Mouse (Mus musculus): ENCODE data around the gene Asic3. TPM values are rescaled to one million over a fixed set of nuclear protein-coding genes. Genes with fewer than 3 reads are reported as not detected.

Gene Asic3
- polyA plus RNA-seq, 1 experiment: not detected

- H3K4me1 ChIP-seq (ENCODE audit: control insufficient read depth, insufficient read depth, low read length): peaks cover 30% of the 10 kb centered on the region
- 96% methylated on average over 5 of the region's 5 CpGs for WGBS
- H3K4me3 ChIP-seq (ENCODE audit: insufficient read depth, low read depth, low read length): no peak overlapping the region
- H3K27ac ChIP-seq (ENCODE audit: insufficient read depth, low read depth, low read length): no peak overlapping the region
- TF ChIP-seq CTCF (IDR thresholded peaks at IDR 0.05; ENCODE audit: insufficient read depth, low read depth, low read length): no peak
- no peak for TF ChIP-seq POLR2A (IDR thresholded peaks at IDR 0.05; ENCODE audit: insufficient read depth, low read depth, low read length)
These were observed 27.8 kb upstream of the Asic3 start for GRCm38 (mm10) chr5:24385374-24385773.

- 85% methylated on average over 10 of the region's 10 CpGs for whole genome bisulfite sequencing
These were observed 27.2 kb upstream of the Asic3 start for GRCm38 (mm10) chr5:24385887-24386550.

GRCm38 (mm10) chr5:24387264-24388241 lies 25.6 kb upstream of the Asic3 start:
- H3K27ac ChIP-seq (ENCODE audit: insufficient read depth, low read depth, low read length): no peak overlapping the region
- TF ChIP-seq POLR2A (IDR thresholded peaks at IDR 0.05; ENCODE audit: insufficient read depth, low read depth, low read length) (no peak), CTCF (IDR thresholded peaks at IDR 0.05; ENCODE audit: insufficient read depth, low read depth, low read length) (no peak)
- WGBS: 1% methylated on average over 73 of the region's 73 CpGs
- H3K4me1 ChIP-seq (ENCODE audit: control insufficient read depth, insufficient read depth, low read length): peaks cover 30% of the 10 kb centered on the region
- peak overlapping the region; percentile 51 for H3K4me3 ChIP-seq (ENCODE audit: insufficient read depth, low read depth, low read length)

More at GRCm38 (mm10) chr5:24385887-24386550, 27.2 kb upstream of the Asic3 start:
- peaks cover 30% of the 10 kb centered on the region for H3K4me1 ChIP-seq (ENCODE audit: control insufficient read depth, insufficient read depth, low read length)
- H3K4me3 ChIP-seq (ENCODE audit: insufficient read depth, low read depth, low read length): no peak overlapping the region
- TF ChIP-seq CTCF (IDR thresholded peaks at IDR 0.05; ENCODE audit: insufficient read depth, low read depth, low read length) (no peak), POLR2A (IDR thresholded peaks at IDR 0.05; ENCODE audit: insufficient read depth, low read depth, low read length) (no peak)
- no peak overlapping the region for H3K27ac ChIP-seq (ENCODE audit: insufficient read depth, low read depth, low read length)

- TF ChIP-seq CTCF (IDR thresholded peaks at IDR 0.05; ENCODE audit: insufficient read depth, low read depth, low read length) (no peak), POLR2A (IDR thresholded peaks at IDR 0.05; ENCODE audit: insufficient read depth, low read depth, low read length) (no peak)
- peak overlapping the region; percentile 51 for H3K4me3 ChIP-seq (ENCODE audit: insufficient read depth, low read depth, low read length)
- WGBS: 31% methylated on average over 26 of the region's 26 CpGs
- peaks cover 25% of the 10 kb centered on the region for H3K4me1 ChIP-seq (ENCODE audit: control insufficient read depth, insufficient read depth, low read length)
- no peak overlapping the region for H3K27ac ChIP-seq (ENCODE audit: insufficient read depth, low read depth, low read length)
These were observed 24.8 kb upstream of the Asic3 start for GRCm38 (mm10) chr5:24388246-24388915.

GRCm38 (mm10) chr5:24389011-24389657 lies 24.1 kb upstream of the Asic3 start:
- H3K4me1 ChIP-seq (ENCODE audit: control insufficient read depth, insufficient read depth, low read length): peaks cover 21% of the 10 kb centered on the region
- 77% methylated on average over 7 of the region's 7 CpGs for WGBS
- TF ChIP-seq CTCF (IDR thresholded peaks at IDR 0.05; ENCODE audit: insufficient read depth, low read depth, low read length) (no peak), POLR2A (IDR thresholded peaks at IDR 0.05; ENCODE audit: insufficient read depth, low read depth, low read length) (no peak)
- no peak overlapping the region for H3K27ac ChIP-seq (ENCODE audit: insufficient read depth, low read depth, low read length)
- no peak overlapping the region for H3K4me3 ChIP-seq (ENCODE audit: insufficient read depth, low read depth, low read length)

GRCm38 (mm10) chr5:24389658-24390020 lies 23.6 kb upstream of the Asic3 start:
- no peak for TF ChIP-seq POLR2A (IDR thresholded peaks at IDR 0.05; ENCODE audit: insufficient read depth, low read depth, low read length)
- TF ChIP-seq CTCF (IDR thresholded peaks at IDR 0.05; ENCODE audit: insufficient read depth, low read depth, low read length): no peak
- peaks cover 16% of the 10 kb centered on the region for H3K4me1 ChIP-seq (ENCODE audit: control insufficient read depth, insufficient read depth, low read length)
- no peak overlapping the region for H3K4me3 ChIP-seq (ENCODE audit: insufficient read depth, low read depth, low read length)
- 88% methylated on average over 4 of the region's 4 CpGs for WGBS
- no peak overlapping the region for H3K27ac ChIP-seq (ENCODE audit: insufficient read depth, low read depth, low read length)

- TF ChIP-seq CTCF (IDR thresholded peaks at IDR 0.05; ENCODE audit: insufficient read depth, low read depth, low read length): no peak
- TF ChIP-seq POLR2A (IDR thresholded peaks at IDR 0.05; ENCODE audit: insufficient read depth, low read depth, low read length): no peak
- Histone ChIP-seq H3K4me1 (ENCODE audit: control insufficient read depth, insufficient read depth, low read length) (peaks cover 15% of the 10 kb centered on the region), H3K4me3 (ENCODE audit: insufficient read depth, low read depth, low read length) (no peak within 1 kb of the TSS), H3K27ac (ENCODE audit: insufficient read depth, low read depth, low read length) (no peak within 1 kb of the TSS)
- WGBS: 91% methylated on average over 7 of the region's 7 CpGs
These were observed 21.3 kb upstream of the Asic3 start, which contains the start of gene Atg9b for GRCm38 (mm10) chr5:24391864-24392263. Gene Atg9b, minus strand, starts transcription at chr5:24392143.

GRCm38 (mm10) chr5:24392724-24393123 lies 20.5 kb upstream of the Asic3 start:
- no peak overlapping the region for H3K4me3 ChIP-seq (ENCODE audit: insufficient read depth, low read depth, low read length)
- 81% methylated on average over 7 of the region's 7 CpGs for WGBS
- no peak overlapping the region for H3K27ac ChIP-seq (ENCODE audit: insufficient read depth, low read depth, low read length)
- TF ChIP-seq POLR2A (IDR thresholded peaks at IDR 0.05; ENCODE audit: insufficient read depth, low read depth, low read length): no peak
- no peak for TF ChIP-seq CTCF (IDR thresholded peaks at IDR 0.05; ENCODE audit: insufficient read depth, low read depth, low read length)
- peaks cover 7% of the 10 kb centered on the region for H3K4me1 ChIP-seq (ENCODE audit: control insufficient read depth, insufficient read depth, low read length)

Measured in olfactory bulb, adult 2 months (tissue).